Mouse (Mus musculus) forebrain, embryonic 10.5 days (tissue): ENCODE measurements around the gene Rims3. TPM values are rescaled to one million over a fixed set of nuclear protein-coding genes. Genes with fewer than 3 reads are reported as not detected.

ENCODE experiments used
- microRNA-seq: library from miRNA; unstranded; fragments of <30 nt; microRNA quantifications from one replicate; pipeline ENCODE4, GENCODE M21; 2017
- polyA plus RNA-seq: library from polyadenylated mRNA; unstranded; fragments of >200 nt; fragmentation: Nextera tagmentation; extraction: Ambion mirVana; gene quantifications from 2 replicates; pipeline ENCODE4 v1.2.1, GENCODE M21; 2016

The Rims3 gene
- polyA plus RNA-seq, 1 experiment from 2014 or later: 3.8 TPM

Small RNA genes within 50 kb of the gene (microRNA-seq; reads per million reads assigned to microRNA genes)
- not detected for gene Gm23936

Other genes with a start within 250 kb of the Rims3 start
- 13.8 and 14.3 TPM in 2 replicates for gene Cited4, start 188.2 kb upstream of the Rims3 start, polyA plus RNA-seq
- gene Kcnq4, start 106.2 kb upstream of the Rims3 start, polyA plus RNA-seq: 1.5 and 1.8 TPM in 2 replicates
- gene Nfyc, start 23.2 kb upstream of the Rims3 start, polyA plus RNA-seq: 128 and 131 TPM in 2 replicates
- gene Exo5, start 70.2 kb downstream of the Rims3 start, polyA plus RNA-seq: 36.2 and 40.1 TPM in 2 replicates
- gene Zfp69, start 96.9 kb downstream of the Rims3 start, polyA plus RNA-seq: 9.9 and 10.5 TPM in 2 replicates
- gene Smap2, start 162.4 kb downstream of the Rims3 start, polyA plus RNA-seq: 11.3 and 13.5 TPM in 2 replicates
- 1.4 and 1.5 TPM in 2 replicates for gene Col9a2, start 184.6 kb downstream of the Rims3 start, polyA plus RNA-seq
- gene Zmpste24, start 243.4 kb downstream of the Rims3 start, polyA plus RNA-seq: 31.5 and 33.8 TPM in 2 replicates